Mouse (Mus musculus): Measurements from ENCODE around the gene Ppil1.
"Not testable (repeated sequence)": the region's sequence is repeated elsewhere in the genome, so short reads cannot be mapped to it uniquely, and the experiment has no call there.

Gene Ppil1

GRCm38 (mm10) chr17:29251006-29251405 lies 13.0 kb downstream of the Ppil1 start:
- DNase-seq = not testable (repeated sequence)

- peak; percentile 80 to 87 for DNase-seq
Observed at GRCm38 (mm10) chr17:29249512-29249911, 14.5 kb downstream of the Ppil1 start.

GRCm38 (mm10) chr17:29247881-29248280 lies 16.1 kb downstream of the Ppil1 start:
- DNase-seq = no peak

GRCm38 (mm10) chr17:29246602-29247001 lies 17.4 kb downstream of the Ppil1 start:
- DNase-seq = no peak

- DNase-seq = peak in 1 of 2 experiments; percentile 57
Observed at GRCm38 (mm10) chr17:29245725-29246124, 18.3 kb downstream of the Ppil1 start.

- DNase-seq = no peak
Observed at GRCm38 (mm10) chr17:29244912-29245311, 19.1 kb downstream of the Ppil1 start.

- DNase-seq = peak in 1 of 2 experiments; percentile 34
Observed at GRCm38 (mm10) chr17:29238421-29238945, 25.5 kb downstream of the Ppil1 start.

GRCm38 (mm10) chr17:29237772-29238420 lies 26.1 kb downstream of the Ppil1 start, which contains the start of gene Cpne5:
TSS of gene Cpne5 (minus strand) at chr17:29238167.
- DNase-seq = peak; percentile 50 to 60

GRCm38 (mm10) chr17:29237267-29237771 lies 26.7 kb downstream of the Ppil1 start:
- DNase-seq = peak in 1 of 2 experiments; percentile 42

- DNase-seq = no peak
Observed at GRCm38 (mm10) chr17:29236111-29236510, 27.9 kb downstream of the Ppil1 start.

- DNase-seq = no peak
Observed at GRCm38 (mm10) chr17:29231109-29231508, 32.9 kb downstream of the Ppil1 start.

- no peak for DNase-seq
Observed at GRCm38 (mm10) chr17:29220631-29221030, 43.4 kb downstream of the Ppil1 start.

GRCm38 (mm10) chr17:29218017-29218416 lies 46.0 kb downstream of the Ppil1 start:
- no peak for DNase-seq

- DNase-seq = no peak
Observed at GRCm38 (mm10) chr17:29216078-29216477, 47.9 kb downstream of the Ppil1 start.

GRCm38 (mm10) chr17:29214655-29215054 lies 49.3 kb downstream of the Ppil1 start:
- no peak for DNase-seq

GRCm38 (mm10) chr17:29214193-29214456 lies 49.9 kb downstream of the Ppil1 start:
- DNase-seq = no peak

GRCm38 (mm10) chr17:29213381-29214192 lies 50.4 kb downstream of the Ppil1 start:
- DNase-seq = no peak

GRCm38 (mm10) chr17:29211836-29212235 lies 52.1 kb downstream of the Ppil1 start:
- no peak for DNase-seq

- DNase-seq = no peak
Observed at GRCm38 (mm10) chr17:29210037-29210436, 53.9 kb downstream of the Ppil1 start.

- no peak for DNase-seq
Observed at GRCm38 (mm10) chr17:29206052-29206451, 57.9 kb downstream of the Ppil1 start.

GRCm38 (mm10) chr17:29202604-29203003 lies 61.4 kb downstream of the Ppil1 start:
- DNase-seq = no peak

Data from kidney, postnatal 4 days (tissue).